Mouse (Mus musculus): Measurements from ENCODE around the gene Gm20605.
A peak's percentile ranks its signal among the peaks of the same experiment; 100 is the strongest.

Gm20605 gene

GRCm38 (mm10) chr5:137652474-137652873 lies 23.5 kb downstream of the Gm20605 start:
- DNase-seq (ENCODE audit: low spot score in 2 of 2), result peak in 1 of 2 experiments; percentile 77

GRCm38 (mm10) chr5:137653366-137653765 lies 24.4 kb downstream of the Gm20605 start:
- no peak for DNase-seq (ENCODE audit: low spot score in 2 of 2)

- DNase-seq (ENCODE audit: low spot score in 2 of 2), result no peak
Observed at GRCm38 (mm10) chr5:137654746-137655145, 25.8 kb downstream of the Gm20605 start.

GRCm38 (mm10) chr5:137656977-137657376 lies 28.0 kb downstream of the Gm20605 start:
- DNase-seq (ENCODE audit: low spot score in 2 of 2), result peak; percentile 83 to 85

- no peak for DNase-seq (ENCODE audit: low spot score in 2 of 2)
Observed at GRCm38 (mm10) chr5:137660064-137660688, 31.2 kb downstream of the Gm20605 start.

GRCm38 (mm10) chr5:137663057-137663456 lies 34.1 kb downstream of the Gm20605 start:
- DNase-seq (ENCODE audit: low spot score in 2 of 2), result no peak

GRCm38 (mm10) chr5:137668971-137669370 lies 40.0 kb downstream of the Gm20605 start:
- DNase-seq (ENCODE audit: low spot score in 2 of 2), result no peak

GRCm38 (mm10) chr5:137670240-137670639 lies 41.3 kb downstream of the Gm20605 start:
- no peak for DNase-seq (ENCODE audit: low spot score in 2 of 2)

- DNase-seq (ENCODE audit: low spot score in 2 of 2), result no peak
Observed at GRCm38 (mm10) chr5:137671443-137672240, 42.7 kb downstream of the Gm20605 start.

- no peak for DNase-seq (ENCODE audit: low spot score in 2 of 2)
Observed at GRCm38 (mm10) chr5:137672361-137672760, 43.4 kb downstream of the Gm20605 start.

GRCm38 (mm10) chr5:137673015-137673414 lies 44.0 kb downstream of the Gm20605 start:
- no peak for DNase-seq (ENCODE audit: low spot score in 2 of 2)

- no peak for DNase-seq (ENCODE audit: low spot score in 2 of 2)
Observed at GRCm38 (mm10) chr5:137674786-137675185, 45.8 kb downstream of the Gm20605 start.

GRCm38 (mm10) chr5:137677859-137678258 lies 48.9 kb downstream of the Gm20605 start:
- no peak for DNase-seq (ENCODE audit: low spot score in 2 of 2)

GRCm38 (mm10) chr5:137678736-137679135 lies 49.8 kb downstream of the Gm20605 start:
- DNase-seq (ENCODE audit: low spot score in 2 of 2), result no peak

GRCm38 (mm10) chr5:137679726-137680125 lies 50.8 kb downstream of the Gm20605 start:
- DNase-seq (ENCODE audit: low spot score in 2 of 2), result no peak

- no peak for DNase-seq (ENCODE audit: low spot score in 2 of 2)
Observed at GRCm38 (mm10) chr5:137682526-137682925, 53.6 kb downstream of the Gm20605 start.

GRCm38 (mm10) chr5:137683388-137684293 lies 54.7 kb downstream of the Gm20605 start:
- peak; percentile 61 to 67 for DNase-seq (ENCODE audit: low spot score in 2 of 2)

- peak; percentile 100 for DNase-seq (ENCODE audit: low spot score in 2 of 2)
Observed at GRCm38 (mm10) chr5:137684294-137685123, 55.5 kb downstream of the Gm20605 start, which contains the start of gene Agfg2. Gene Agfg2, minus strand, starts transcription at chr5:137684726.

GRCm38 (mm10) chr5:137685653-137686052 lies 56.7 kb downstream of the Gm20605 start:
- DNase-seq (ENCODE audit: low spot score in 2 of 2), result no peak

- DNase-seq (ENCODE audit: low spot score in 2 of 2), result no peak
Observed at GRCm38 (mm10) chr5:137686127-137686790, 57.3 kb downstream of the Gm20605 start.

- DNase-seq (ENCODE audit: low spot score in 2 of 2), result no peak
Observed at GRCm38 (mm10) chr5:137689974-137690373, 61.0 kb downstream of the Gm20605 start.

All from right cerebral cortex, postnatal 10 days (tissue).